Mouse (Mus musculus): ENCODE data around the gene 2310033P09Rik.

The 2310033P09Rik gene

DNA sequence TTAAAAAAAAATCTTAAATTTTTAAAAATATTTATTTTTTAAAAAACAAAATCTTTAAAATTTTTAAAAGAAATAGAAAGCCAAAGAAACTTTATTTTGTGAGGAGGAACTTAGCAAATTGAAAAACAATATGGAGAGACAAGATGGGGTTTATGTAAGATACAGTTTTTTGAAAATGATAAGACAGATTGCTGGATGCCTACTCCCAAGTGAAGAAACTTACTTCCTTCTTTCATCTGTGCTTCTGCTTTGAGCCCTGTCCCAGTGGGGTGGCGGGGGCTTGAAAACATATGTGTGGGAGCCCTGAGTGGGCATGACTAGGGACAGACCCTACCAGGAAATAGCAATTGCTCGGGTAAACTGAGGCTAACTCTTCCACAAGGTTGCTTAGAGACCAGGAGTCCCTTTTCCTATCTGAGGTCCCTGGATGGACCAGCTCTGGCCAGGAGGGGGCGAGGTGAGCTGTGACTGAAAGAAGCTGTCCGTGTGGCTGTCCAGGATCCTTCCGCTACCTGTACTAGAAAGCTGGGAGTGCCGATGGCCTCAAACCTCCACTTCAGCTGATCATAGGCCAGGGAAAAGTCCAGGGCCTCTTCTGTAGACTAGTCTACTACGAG lies 22.1 kb downstream of the 2310033P09Rik start:
- peak; percentile 70 for DNase-seq (ENCODE audit: low spot score)

- no peak for DNase-seq (ENCODE audit: low spot score)
Observed at GRCm38 (mm10) chr11:59232797-59233196, 24.7 kb downstream of the 2310033P09Rik start.

DNA sequence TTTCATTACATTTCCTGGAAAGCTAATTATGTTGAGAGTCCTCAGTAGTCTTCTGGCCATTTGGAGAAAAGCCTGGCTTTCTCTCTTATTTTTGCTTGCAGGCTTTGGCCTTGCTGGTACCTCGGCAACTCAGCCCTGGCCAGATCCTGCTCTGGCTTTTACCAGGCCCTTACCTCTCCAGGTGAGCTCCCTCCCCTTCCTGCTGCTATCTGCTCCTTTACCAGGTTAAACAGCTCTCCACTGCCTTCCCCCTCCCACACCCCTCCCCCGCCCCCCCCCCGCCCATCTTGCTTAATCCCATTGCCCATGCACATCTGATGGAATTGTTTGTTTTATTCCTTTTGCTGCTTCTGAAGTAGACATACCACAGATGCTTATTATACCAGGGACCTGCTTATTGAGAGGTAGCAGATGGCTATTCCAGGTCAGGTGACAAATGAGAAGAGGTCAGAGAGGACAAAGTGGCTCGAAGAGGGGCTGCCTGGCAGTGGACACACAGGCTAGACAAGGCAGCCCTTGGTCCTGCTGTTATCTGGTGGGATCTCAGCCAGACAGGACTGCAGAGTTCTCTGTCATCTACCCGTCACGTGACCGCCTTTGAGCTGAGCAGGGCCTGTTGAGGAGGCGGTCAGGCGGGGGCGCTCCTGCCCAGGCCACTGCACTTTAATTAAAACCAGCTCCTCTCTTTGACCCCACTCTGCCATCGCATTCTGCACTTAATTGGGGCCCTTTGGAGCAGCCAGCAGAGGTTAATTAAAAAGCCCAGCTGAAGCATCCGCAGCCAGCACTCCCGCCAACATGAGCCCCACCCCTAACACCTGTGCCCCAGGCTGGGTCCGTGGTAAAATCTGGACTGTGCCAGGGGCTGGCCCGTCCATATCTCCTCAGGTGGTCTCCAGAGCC lies 30.7 kb downstream of the 2310033P09Rik start:
- DNase-seq (ENCODE audit: low spot score) = peak; percentile 56

DNA sequence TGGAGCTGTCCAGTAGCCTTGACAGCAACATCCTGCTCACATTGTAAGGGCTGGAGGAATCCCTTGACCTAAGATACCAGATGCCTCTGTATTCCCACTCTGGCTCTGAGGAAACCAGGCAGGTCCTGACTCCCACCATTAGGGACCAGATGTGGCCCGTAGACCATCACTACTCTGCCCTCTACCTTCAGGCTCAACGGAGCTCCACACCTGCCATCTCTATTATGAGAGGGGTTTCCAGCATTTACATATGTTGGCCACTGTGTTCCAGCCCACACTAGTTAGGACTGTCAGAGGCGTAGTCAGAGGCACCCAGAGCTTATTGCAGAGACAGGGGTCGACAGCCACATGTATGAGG lies 31.3 kb downstream of the 2310033P09Rik start:
- DNase-seq (ENCODE audit: low spot score) = no peak

DNA sequence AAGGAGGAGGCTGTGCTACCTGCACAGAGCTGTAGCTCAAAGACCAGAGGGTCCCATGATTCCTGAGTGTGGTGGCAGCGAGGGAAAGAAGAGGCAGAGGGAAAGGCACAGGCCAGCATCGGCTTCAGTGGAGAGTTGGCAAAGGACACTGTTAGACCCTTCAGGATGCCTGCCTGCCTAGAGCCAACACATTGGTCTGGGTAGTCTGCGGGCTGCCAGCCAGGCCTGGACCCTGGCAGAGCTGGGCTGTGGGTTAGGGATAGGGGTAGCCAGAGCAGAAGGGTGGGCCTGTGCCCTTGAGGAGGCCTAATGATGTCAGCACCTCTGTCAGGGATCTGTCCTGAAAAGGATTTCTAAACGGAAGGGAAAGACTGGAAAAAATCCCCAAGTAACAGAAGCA lies 31.7 kb downstream of the 2310033P09Rik start:
- DNase-seq (ENCODE audit: low spot score) = no peak

GRCm38 (mm10) chr11:59241841-59242240 lies 33.7 kb downstream of the 2310033P09Rik start:
- DNase-seq (ENCODE audit: low spot score) = no peak

- no peak for DNase-seq (ENCODE audit: low spot score)
Observed at GRCm38 (mm10) chr11:59243856-59244255, 35.7 kb downstream of the 2310033P09Rik start.

DNA sequence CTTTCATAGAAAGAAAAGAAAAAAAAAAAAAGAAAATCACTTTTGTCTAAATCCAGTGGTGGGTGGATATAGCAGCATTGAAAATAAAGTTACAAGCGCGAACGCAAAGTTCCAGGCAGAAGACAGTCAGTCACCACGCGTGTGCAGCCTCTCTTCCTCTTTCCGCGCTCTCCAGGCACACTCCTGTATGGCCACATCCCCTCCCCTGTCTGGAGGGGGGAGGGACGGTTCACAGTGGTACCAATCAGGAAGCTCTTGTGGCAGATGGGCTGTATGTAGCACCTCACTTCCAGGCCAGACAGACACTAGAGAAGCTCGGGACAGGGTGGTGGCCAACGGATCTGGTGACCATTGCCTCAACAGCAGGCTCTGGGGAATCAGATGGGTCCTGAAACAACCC lies 40.0 kb downstream of the 2310033P09Rik start:
- no peak for DNase-seq (ENCODE audit: low spot score)

- no peak for DNase-seq (ENCODE audit: low spot score)
Observed at GRCm38 (mm10) chr11:59259647-59260046, 51.5 kb downstream of the 2310033P09Rik start.
